Mouse (Mus musculus): ENCODE measurements around the gene Cldn6. TPM values are rescaled to one million over a fixed set of nuclear protein-coding genes. Genes with fewer than 3 reads are reported as not detected.

Gene Cldn6
- not detected in 2 replicates for polyA plus RNA-seq (2011; ENCODE audit: insufficient read length, low read depth, missing spikeins)

- TF ChIP-seq POLR2A (IDR thresholded peaks at IDR 0.05; ENCODE audit: low read depth, low read length) = no peak
- no peak for TF ChIP-seq CTCF (IDR thresholded peaks at IDR 0.05; ENCODE audit: borderline replicate concordance, insufficient read depth, low read length)
- no peak within 1 kb of the TSS for H3K27ac ChIP-seq (ENCODE audit: insufficient read depth, low read length)
- no peak within 1 kb of the TSS for H3K4me3 ChIP-seq (ENCODE audit: insufficient read depth, low read length)
- no peaks in the 10 kb centered on the region for H3K4me1 ChIP-seq (ENCODE audit: control insufficient read depth, insufficient read depth, low read length)
These were observed at the start of gene Cldn6 for GRCm38 (mm10) chr17:23679127-23679835. Cldn6 (plus strand) TSS chr17:23679249.

DNA sequence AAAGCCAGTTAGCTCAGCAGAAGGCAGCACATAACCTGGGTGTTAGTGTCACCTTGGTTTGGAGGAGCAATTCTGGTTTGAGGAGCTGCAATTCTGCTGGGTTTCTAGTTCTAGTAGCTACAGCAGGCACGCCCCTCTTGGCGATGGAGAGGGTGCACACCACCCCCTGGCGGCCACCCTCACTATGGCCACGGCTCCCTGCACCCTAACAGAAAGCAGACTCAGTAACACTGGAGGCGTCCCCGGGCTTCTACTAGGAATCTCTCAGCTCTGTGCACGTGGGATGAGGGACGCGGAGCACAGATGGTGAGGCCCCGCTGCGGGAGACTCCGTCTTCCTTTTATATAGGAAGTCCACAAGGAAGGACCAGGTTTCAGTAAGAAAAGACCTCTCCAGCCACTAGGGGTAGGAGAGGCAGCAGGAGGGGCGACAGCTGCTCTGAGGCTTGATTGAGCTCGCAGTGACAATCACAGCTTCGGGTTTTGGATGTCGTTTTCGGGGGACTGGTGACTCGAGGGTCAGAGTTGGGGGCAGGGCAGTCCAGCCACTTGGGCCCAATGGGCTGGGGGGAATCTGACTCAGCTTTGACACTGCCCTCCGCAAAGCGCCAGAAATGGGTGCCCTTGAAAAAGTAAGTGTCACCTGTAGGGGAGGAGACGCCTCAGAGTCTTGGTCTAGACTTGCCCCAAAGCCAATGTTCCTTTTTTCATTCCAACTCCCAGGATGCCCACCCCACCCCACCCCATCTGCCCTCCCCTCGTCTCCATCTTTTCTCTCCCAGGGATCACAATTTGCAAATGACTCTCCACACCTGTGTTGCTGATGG is 48.6 kb upstream of the Cldn6 start:
- no peaks in the 10 kb centered on the region for H3K4me1 ChIP-seq (ENCODE audit: control insufficient read depth, insufficient read depth, low read length)
- TF ChIP-seq CTCF (IDR thresholded peaks at IDR 0.05; ENCODE audit: borderline replicate concordance, insufficient read depth, low read length) (peak; percentile 90), POLR2A (IDR thresholded peaks at IDR 0.05; ENCODE audit: low read depth, low read length) (no peak)
- no peak overlapping the region for H3K27ac ChIP-seq (ENCODE audit: insufficient read depth, low read length)
- H3K4me3 ChIP-seq (ENCODE audit: insufficient read depth, low read length) = no peak overlapping the region

- no peaks in the 10 kb centered on the region for H3K4me1 ChIP-seq (ENCODE audit: control insufficient read depth, insufficient read depth, low read length)
- H3K27ac ChIP-seq (ENCODE audit: insufficient read depth, low read length) = no peak overlapping the region
- TF ChIP-seq POLR2A (IDR thresholded peaks at IDR 0.05; ENCODE audit: low read depth, low read length) = no peak
These were observed 47.8 kb upstream of the Cldn6 start for GRCm38 (mm10) chr17:23631241-23631640.

DNA sequence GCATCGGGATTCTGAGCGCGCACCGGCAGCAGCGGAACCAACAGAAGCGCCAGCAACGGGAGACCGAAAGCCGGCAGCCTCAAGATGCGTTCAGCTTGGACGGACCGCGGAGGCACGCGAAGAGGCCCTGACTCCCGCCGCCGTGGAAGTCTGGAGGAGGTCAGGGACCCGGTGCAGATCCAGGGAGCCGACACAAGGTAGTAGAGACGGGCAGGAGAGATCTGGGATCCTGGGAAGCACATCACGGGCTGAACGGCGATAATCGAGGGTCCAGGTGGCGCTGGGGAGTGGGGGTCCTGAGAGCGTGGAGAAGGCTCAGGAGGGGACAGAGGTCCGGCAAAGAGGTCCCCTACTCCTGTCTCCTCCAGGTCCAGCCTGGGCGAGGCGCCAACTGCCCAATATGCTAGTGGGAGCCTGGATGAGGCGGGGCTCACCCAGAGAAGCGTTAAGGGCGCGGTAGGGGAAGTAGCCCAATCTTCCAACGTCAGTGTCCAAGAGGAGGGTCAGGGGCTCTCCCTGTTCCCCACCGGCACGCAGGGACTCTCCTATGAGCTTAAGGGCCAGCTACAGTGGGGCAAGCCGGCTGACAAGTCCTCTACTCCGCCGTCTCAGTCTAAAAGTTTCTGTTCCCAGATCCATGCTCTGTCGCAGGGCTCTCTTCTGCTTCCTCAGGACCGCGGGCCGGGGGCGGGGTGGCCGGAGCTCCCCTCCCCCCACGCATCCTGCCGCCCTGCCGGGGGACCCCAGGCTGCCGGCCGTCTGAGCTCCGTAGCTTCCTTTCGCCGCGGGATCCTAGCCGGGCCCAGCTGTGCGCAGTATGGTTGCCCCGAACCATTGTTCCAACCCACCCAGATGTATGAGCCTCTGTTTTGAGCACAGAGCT is 34.2 kb upstream of the Cldn6 start, which contains the start of gene Mmp25:
Gene Mmp25 (minus strand): TSS at position 665 of the 883 bp plus-strand sequence.
- H3K4me3 ChIP-seq (ENCODE audit: insufficient read depth, low read length) = peak within 1 kb of the TSS; percentile 31
- TF ChIP-seq POLR2A (IDR thresholded peaks at IDR 0.05; ENCODE audit: low read depth, low read length) (no peak), CTCF (IDR thresholded peaks at IDR 0.05; ENCODE audit: borderline replicate concordance, insufficient read depth, low read length) (no peak)
- H3K27ac ChIP-seq (ENCODE audit: insufficient read depth, low read length) = no peak within 1 kb of the TSS
- no peaks in the 10 kb centered on the region for H3K4me1 ChIP-seq (ENCODE audit: control insufficient read depth, insufficient read depth, low read length)

More at GRCm38 (mm10) chr17:23631241-23631640, 47.8 kb upstream of the Cldn6 start:
- H3K4me3 ChIP-seq (ENCODE audit: insufficient read depth, low read length) = no peak overlapping the region

DNA sequence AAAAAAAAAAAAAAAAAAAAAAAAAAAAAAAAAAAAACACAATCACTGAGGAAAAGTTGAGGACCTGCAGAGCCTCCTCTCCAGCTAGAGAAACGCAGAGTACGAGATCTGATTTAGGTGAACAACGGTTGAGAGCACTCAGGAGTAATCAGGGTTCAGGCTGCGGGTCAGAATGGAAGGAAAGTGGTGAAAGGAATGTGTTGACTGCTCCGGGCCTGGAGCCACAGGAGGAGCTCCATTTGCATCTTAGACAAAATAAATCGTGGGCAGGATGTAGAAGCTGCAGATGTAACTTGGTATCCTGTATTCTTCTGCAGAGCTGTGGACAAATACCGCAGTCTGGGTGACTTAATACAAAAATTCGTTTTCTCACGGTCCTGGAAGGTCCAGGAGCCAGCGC is 33.2 kb upstream of the Cldn6 start:
- TF ChIP-seq CTCF (IDR thresholded peaks at IDR 0.05; ENCODE audit: borderline replicate concordance, insufficient read depth, low read length) = no peak
- no peak for TF ChIP-seq POLR2A (IDR thresholded peaks at IDR 0.05; ENCODE audit: low read depth, low read length)
- Histone ChIP-seq H3K4me3 (ENCODE audit: insufficient read depth, low read length) (no peak overlapping the region), H3K27ac (ENCODE audit: insufficient read depth, low read length) (no peak overlapping the region), H3K4me1 (ENCODE audit: control insufficient read depth, insufficient read depth, low read length) (no peaks in the 10 kb centered on the region)

DNA sequence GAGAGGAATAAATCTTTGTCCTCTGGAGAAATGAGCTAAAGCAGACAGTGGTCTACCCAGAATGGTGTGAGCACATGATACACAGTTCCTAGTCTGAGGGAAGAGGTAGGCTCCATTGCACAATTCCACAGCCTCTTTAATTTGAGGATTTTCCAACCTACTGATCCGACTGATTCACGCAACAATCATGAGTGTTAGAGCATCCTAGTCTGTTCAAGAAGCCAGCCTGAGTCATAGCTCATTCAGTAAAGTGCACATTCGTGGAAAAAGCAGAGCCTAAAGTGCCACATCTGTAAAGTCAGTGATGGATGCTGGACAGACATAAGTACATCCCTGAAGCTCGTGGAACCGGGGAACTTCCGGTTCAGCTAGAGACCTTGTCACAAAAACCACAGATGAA is 27.7 kb upstream of the Cldn6 start:
- no peak for TF ChIP-seq CTCF (IDR thresholded peaks at IDR 0.05; ENCODE audit: borderline replicate concordance, insufficient read depth, low read length)
- TF ChIP-seq POLR2A (IDR thresholded peaks at IDR 0.05; ENCODE audit: low read depth, low read length) = no peak
- H3K4me1 ChIP-seq (ENCODE audit: control insufficient read depth, insufficient read depth, low read length) = no peaks in the 10 kb centered on the region
- no peak overlapping the region for H3K27ac ChIP-seq (ENCODE audit: insufficient read depth, low read length)
- no peak overlapping the region for H3K4me3 ChIP-seq (ENCODE audit: insufficient read depth, low read length)

- Histone ChIP-seq H3K4me1 (ENCODE audit: control insufficient read depth, insufficient read depth, low read length) (no peaks in the 10 kb centered on the region), H3K27ac (ENCODE audit: insufficient read depth, low read length) (no peak overlapping the region), H3K4me3 (ENCODE audit: insufficient read depth, low read length) (no peak overlapping the region)
- TF ChIP-seq POLR2A (IDR thresholded peaks at IDR 0.05; ENCODE audit: low read depth, low read length) (no peak), CTCF (IDR thresholded peaks at IDR 0.05; ENCODE audit: borderline replicate concordance, insufficient read depth, low read length) (no peak)
These were observed 25.7 kb upstream of the Cldn6 start for GRCm38 (mm10) chr17:23653324-23653723.

DNA sequence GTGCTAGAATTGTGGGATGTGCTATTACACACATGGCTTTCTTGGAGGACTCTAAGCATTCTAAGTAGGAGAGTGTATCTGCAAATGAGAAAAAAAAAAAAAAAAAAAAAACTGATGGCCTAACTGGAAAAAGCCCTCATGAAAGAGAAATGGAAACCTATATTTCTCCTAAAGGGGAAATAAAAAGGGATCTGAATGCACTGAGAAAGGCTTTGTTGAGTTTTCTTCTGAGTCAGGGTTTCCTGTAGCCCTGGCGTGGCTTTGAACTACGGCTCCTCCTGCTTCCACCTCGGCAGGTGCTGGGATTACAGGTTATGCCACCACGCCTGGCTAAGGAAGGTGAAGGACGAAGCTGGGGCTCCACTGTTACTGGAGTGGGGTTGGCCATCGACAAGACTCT is 25.0 kb upstream of the Cldn6 start:
- no peak for TF ChIP-seq CTCF (IDR thresholded peaks at IDR 0.05; ENCODE audit: borderline replicate concordance, insufficient read depth, low read length)
- TF ChIP-seq POLR2A (IDR thresholded peaks at IDR 0.05; ENCODE audit: low read depth, low read length) = no peak
- Histone ChIP-seq H3K4me3 (ENCODE audit: insufficient read depth, low read length) (no peak overlapping the region), H3K4me1 (ENCODE audit: control insufficient read depth, insufficient read depth, low read length) (no peaks in the 10 kb centered on the region), H3K27ac (ENCODE audit: insufficient read depth, low read length) (no peak overlapping the region)

GRCm38 (mm10) chr17:23654410-23654809 is 24.6 kb upstream of the Cldn6 start:
- H3K4me3 ChIP-seq (ENCODE audit: insufficient read depth, low read length) = no peak overlapping the region
- TF ChIP-seq POLR2A (IDR thresholded peaks at IDR 0.05; ENCODE audit: low read depth, low read length) = no peak
- TF ChIP-seq CTCF (IDR thresholded peaks at IDR 0.05; ENCODE audit: borderline replicate concordance, insufficient read depth, low read length) = no peak
- no peaks in the 10 kb centered on the region for H3K4me1 ChIP-seq (ENCODE audit: control insufficient read depth, insufficient read depth, low read length)
- no peak overlapping the region for H3K27ac ChIP-seq (ENCODE audit: insufficient read depth, low read length)

All from embryonic fibroblast, embryonic 13.5 days (primary cell).